Mouse (Mus musculus): Measurements from ENCODE around the gene Serpine1.

Gene Serpine1

GRCm38 (mm10) chr5:137061809-137062481, 10.1 kb downstream of the Serpine1 start:
- DNase-seq (ENCODE audit: low spot score in 2 of 2) = peak in 1 of 2 experiments; percentile 36

GRCm38 (mm10) chr5:137054873-137055272, 17.2 kb downstream of the Serpine1 start:
- DNase-seq (ENCODE audit: low spot score in 2 of 2) = no peak

GRCm38 (mm10) chr5:137054299-137054698, 17.8 kb downstream of the Serpine1 start:
- no peak for DNase-seq (ENCODE audit: low spot score in 2 of 2)

GRCm38 (mm10) chr5:137051914-137052505, 20.1 kb downstream of the Serpine1 start:
- DNase-seq (ENCODE audit: low spot score in 2 of 2) = no peak

- DNase-seq (ENCODE audit: low spot score in 2 of 2) = no peak
Measured at GRCm38 (mm10) chr5:137051125-137051524, 20.9 kb downstream of the Serpine1 start.

- DNase-seq (ENCODE audit: low spot score in 2 of 2) = no peak
Measured at GRCm38 (mm10) chr5:137046991-137047390, 25.1 kb downstream of the Serpine1 start.

GRCm38 (mm10) chr5:137046324-137046718, 25.7 kb downstream of the Serpine1 start:
- DNase-seq (ENCODE audit: low spot score in 2 of 2) = no peak

GRCm38 (mm10) chr5:137045402-137046323, 26.4 kb downstream of the Serpine1 start, which contains the start of gene Ap1s1:
TSS of gene Ap1s1 (minus strand) at chr5:137046135.
- peak; percentile 91 to 95 for DNase-seq (ENCODE audit: low spot score in 2 of 2)

GRCm38 (mm10) chr5:137043997-137044396, 28.1 kb downstream of the Serpine1 start:
- DNase-seq (ENCODE audit: low spot score in 2 of 2) = no peak

GRCm38 (mm10) chr5:137041442-137041841, 30.6 kb downstream of the Serpine1 start:
- DNase-seq (ENCODE audit: low spot score in 2 of 2) = no peak

- no peak for DNase-seq (ENCODE audit: low spot score in 2 of 2)
Measured at GRCm38 (mm10) chr5:137039453-137039852, 32.6 kb downstream of the Serpine1 start.

- no peak for DNase-seq (ENCODE audit: low spot score in 2 of 2)
Measured at GRCm38 (mm10) chr5:137036211-137036610, 35.9 kb downstream of the Serpine1 start.

- peak; percentile 89 to 94 for DNase-seq (ENCODE audit: low spot score in 2 of 2)
Measured at GRCm38 (mm10) chr5:137032641-137033074, 39.4 kb downstream of the Serpine1 start.

- DNase-seq (ENCODE audit: low spot score in 2 of 2) = peak in 1 of 2 experiments; percentile 71
Measured at GRCm38 (mm10) chr5:137032033-137032421, 40.0 kb downstream of the Serpine1 start.

- no peak for DNase-seq (ENCODE audit: low spot score in 2 of 2)
Measured at GRCm38 (mm10) chr5:137031076-137032032, 40.7 kb downstream of the Serpine1 start.

- no peak for DNase-seq (ENCODE audit: low spot score in 2 of 2)
Measured at GRCm38 (mm10) chr5:137030416-137030810, 41.7 kb downstream of the Serpine1 start.

- DNase-seq (ENCODE audit: low spot score in 2 of 2) = peak; percentile 94 to 98
Measured at GRCm38 (mm10) chr5:137029643-137030415, 42.2 kb downstream of the Serpine1 start.

- DNase-seq (ENCODE audit: low spot score in 2 of 2) = no peak
Measured at GRCm38 (mm10) chr5:137029273-137029585, 42.8 kb downstream of the Serpine1 start.

- no peak for DNase-seq (ENCODE audit: low spot score in 2 of 2)
Measured at GRCm38 (mm10) chr5:137028561-137029272, 43.4 kb downstream of the Serpine1 start.

GRCm38 (mm10) chr5:137026092-137026491, 46.0 kb downstream of the Serpine1 start, which contains the start of gene Vgf:
TSS of gene Vgf (plus strand) at chr5:137026392.
- no peak for DNase-seq (ENCODE audit: low spot score in 2 of 2)

All from spleen, postnatal 4 days (tissue).